Mouse (Mus musculus) CH12.LX (cell line): ENCODE measurements around the gene Ubl3. TPM values are rescaled to one million over a fixed set of nuclear protein-coding genes. Genes with fewer than 3 reads are reported as not detected.

ENCODE experiments used
- DNase-seq: peaks from one replicate; pipeline ENCODE4 v3.0.0-alpha.2; 2013; ENCODE audit errors: extremely low read depth
- H3K27ac ChIP-seq: 2 replicates; pipeline ENCODE4 v1.5.1; 2012; ENCODE audit warnings: low read depth, mild to moderate bottlenecking, control low read depth, moderate library complexity; ENCODE audit not compliant: insufficient read depth
- H3K27me3 ChIP-seq: replicated peaks from 2 replicates; pipeline ENCODE3; 2012; ENCODE audit warnings: inconsistent platforms
- H3K36me3 ChIP-seq, 2 experiments: replicated peaks in 1 of 2; 2 replicates each; pipeline versions ENCODE3 to v1.6.1; 2012; ENCODE audit warnings: inconsistent platforms in 1 of 2, low read length in 1 of 2, mild to moderate bottlenecking in 1 of 2, mixed read lengths in 1 of 2, moderate library complexity in 1 of 2; ENCODE audit not compliant: control insufficient read depth in 1 of 2, insufficient read depth in 1 of 2
- H3K4me1 ChIP-seq, 2 experiments: 2 replicates each; pipeline ENCODE4 v1.6.1; 2012; ENCODE audit warnings: inconsistent platforms in 1 of 2, moderate library complexity in 1 of 2; ENCODE audit not compliant: insufficient read depth in 2 of 2, control insufficient read depth in 1 of 2
- H3K4me2 ChIP-seq: 2 replicates; pipeline ENCODE4 v1.6.1; 2012; ENCODE audit warnings: low read depth, mild to moderate bottlenecking, control low read depth; ENCODE audit not compliant: poor library complexity, insufficient read depth, severe bottlenecking
- H3K4me3 ChIP-seq, 3 experiments: fragments of 150-350 bp in 1 of 3; sonication (generic) in 1 of 3; replicated peaks in 1 of 3; 2 replicates each; pipeline versions ENCODE3 to v1.5.1; 2011 to 2012; ENCODE audit warnings: low read depth in 2 of 3, low read length in 2 of 3, mild to moderate bottlenecking in 2 of 3, moderate library complexity in 2 of 3, control low read depth in 1 of 3, improper control_type of control experiment in 1 of 3, inconsistent platforms in 1 of 3, mixed read lengths in 1 of 3; ENCODE audit not compliant: poor library complexity in 1 of 3
- H3K79me2 ChIP-seq: replicated peaks from 2 replicates; pipeline ENCODE4 v1.6.1; 2012; ENCODE audit warnings: mild to moderate bottlenecking, moderate library complexity; ENCODE audit not compliant: control insufficient read depth, poor library complexity, insufficient read depth, severe bottlenecking; ENCODE audit errors: extremely low read depth
- H3K9ac ChIP-seq: 2 replicates; pipeline ENCODE4 v1.6.1; 2012; ENCODE audit warnings: low read depth, mild to moderate bottlenecking, control low read depth, moderate library complexity; ENCODE audit not compliant: insufficient read depth
- H3K9me3 ChIP-seq: replicated peaks from 2 replicates; pipeline ENCODE3; 2012; ENCODE audit warnings: low read length, inconsistent platforms, mixed read lengths
- BHLHE40 ChIP-seq: IDR thresholded peaks from 2 replicates; pipeline ENCODE4 v1.6.1; 2011; ENCODE audit warnings: mild to moderate bottlenecking, low read depth, low read length, improper control_type of control experiment
- CHD1 ChIP-seq: IDR thresholded peaks from 2 replicates; pipeline ENCODE4 v1.6.1; 2012; ENCODE audit warnings: low read depth, low read length, improper control_type of control experiment, inconsistent platforms
- CHD2 ChIP-seq: IDR thresholded peaks from 2 replicates; pipeline ENCODE4 v1.6.1; 2011; ENCODE audit warnings: low read length, improper control_type of control experiment
- CTCF ChIP-seq, 2 experiments: IDR thresholded peaks in 1 of 2; conservative IDR thresholded peaks in 1 of 2; 2 replicates each; pipeline ENCODE4 v1.5.1; 2011 to 2012; ENCODE audit warnings: low read depth in 2 of 2, low read length in 2 of 2, improper control_type of control experiment in 1 of 2, inconsistent platforms in 1 of 2, mild to moderate bottlenecking in 1 of 2, moderate library complexity in 1 of 2
- ETS1 ChIP-seq: conservative IDR thresholded peaks from 2 replicates; pipeline ENCODE4 v1.6.1; 2012; ENCODE audit warnings: low read depth, mild to moderate bottlenecking, inconsistent platforms, low read length, improper control_type of control experiment, moderate library complexity
- GABPA ChIP-seq: IDR thresholded peaks from 2 replicates; pipeline ENCODE4 v1.6.1; 2012; ENCODE audit warnings: low read depth, low read length, improper control_type of control experiment, inconsistent platforms; ENCODE audit not compliant: insufficient replicate concordance
- HCFC1 ChIP-seq: IDR thresholded peaks from 2 replicates; pipeline ENCODE4 v1.6.1; 2012; ENCODE audit warnings: low read depth, mild to moderate bottlenecking, inconsistent platforms, low read length, improper control_type of control experiment
- IRF4 ChIP-seq: IDR thresholded peaks from 2 replicates; pipeline ENCODE4 v1.6.1; 2014; ENCODE audit warnings: low read depth, mild to moderate bottlenecking, inconsistent platforms, low read length, improper control_type of control experiment
- JUN ChIP-seq: IDR thresholded peaks from 2 replicates; pipeline ENCODE4 v1.6.1; 2011; ENCODE audit warnings: low read depth, mild to moderate bottlenecking, low read length, improper control_type of control experiment, moderate library complexity; ENCODE audit not compliant: insufficient read depth
- JUND ChIP-seq: conservative IDR thresholded peaks from 2 replicates; pipeline ENCODE4 v1.6.1; 2011; ENCODE audit warnings: low read depth, low read length, improper control_type of control experiment
- MAFK ChIP-seq: IDR thresholded peaks from 2 replicates; pipeline ENCODE4 v1.6.1; 2011; ENCODE audit warnings: low read length, improper control_type of control experiment; ENCODE audit not compliant: insufficient replicate concordance
- MEF2A ChIP-seq: IDR thresholded peaks from 2 replicates; pipeline ENCODE4 v1.6.1; 2014; ENCODE audit warnings: low read depth, mild to moderate bottlenecking, inconsistent platforms, low read length, improper control_type of control experiment, borderline replicate concordance
- MXI1 ChIP-seq: IDR thresholded peaks from 2 replicates; pipeline ENCODE4 v1.6.1; 2011; ENCODE audit warnings: mild to moderate bottlenecking, low read depth, low read length, improper control_type of control experiment
- MYC ChIP-seq: IDR thresholded peaks from 2 replicates; pipeline ENCODE4 v1.6.1; 2011; ENCODE audit warnings: low read depth, mild to moderate bottlenecking, improper control_type of control experiment, low read length
- NELFE ChIP-seq: IDR thresholded peaks from 2 replicates; pipeline ENCODE4 v1.6.1; 2011; ENCODE audit warnings: low read depth, low read length, improper control_type of control experiment
- NRF1 ChIP-seq: IDR thresholded peaks from 2 replicates; pipeline ENCODE4 v1.6.1; 2014; ENCODE audit warnings: low read depth, mild to moderate bottlenecking, inconsistent platforms, low read length, improper control_type of control experiment, moderate library complexity
- POLR2A ChIP-seq: IDR thresholded peaks from 2 replicates; pipeline ENCODE4 v1.6.1; 2011; ENCODE audit warnings: low read depth, mild to moderate bottlenecking, improper control_type of control experiment, low read length
- RAD21 ChIP-seq: IDR thresholded peaks from 2 replicates; pipeline ENCODE4 v1.6.1; 2011; ENCODE audit warnings: low read depth, mild to moderate bottlenecking, low read length, improper control_type of control experiment, moderate library complexity
- RCOR1 ChIP-seq: conservative IDR thresholded peaks from 2 replicates; pipeline ENCODE4 v1.6.1; 2012; ENCODE audit warnings: low read depth, mild to moderate bottlenecking, inconsistent platforms, low read length, improper control_type of control experiment
- SIN3A ChIP-seq: IDR thresholded peaks from 2 replicates; pipeline ENCODE4 v1.6.1; 2012; ENCODE audit warnings: low read length, improper control_type of control experiment, inconsistent platforms
- TBP ChIP-seq: conservative IDR thresholded peaks from 2 replicates; pipeline ENCODE4 v1.6.1; 2011; ENCODE audit warnings: low read depth, low read length, improper control_type of control experiment
- USF1 ChIP-seq: IDR thresholded peaks from 2 replicates; pipeline ENCODE4 v1.6.1; 2014; ENCODE audit warnings: low read depth, mild to moderate bottlenecking, inconsistent platforms, low read length, improper control_type of control experiment
- ZKSCAN1 ChIP-seq: IDR thresholded peaks from 2 replicates; pipeline ENCODE4 v1.6.1; 2012; ENCODE audit warnings: low read depth, inconsistent platforms, low read length, improper control_type of control experiment, borderline replicate concordance
- ZMIZ1 ChIP-seq: IDR thresholded peaks from 2 replicates; pipeline ENCODE4 v1.6.1; 2012; ENCODE audit warnings: low read depth, mild to moderate bottlenecking, inconsistent platforms, low read length, improper control_type of control experiment
- ZNF384 ChIP-seq: IDR thresholded peaks from 2 replicates; pipeline ENCODE4 v1.6.1; 2012; ENCODE audit warnings: low read depth, low read length, improper control_type of control experiment, inconsistent platforms
- dilution Hi-C: fragments of 300-500 bp; cut with MboI; formaldehyde crosslinking; loops from 2 replicates; pipeline ENCODE4 v1.14.3; 2020; ENCODE audit warnings: low sequenced_read_pairs; ENCODE audit not compliant: extremely low pct_unique_long_range_greater_than_20kb, extremely low pct_ligation_motif_present
- in situ Hi-C: fragments of 300-500 bp; cut with MboI; formaldehyde crosslinking; loops from 3 replicates; pipeline ENCODE4 v1.14.3; 2019; ENCODE audit warnings: low sequenced_read_pairs, low pct_ligation_motif_present, low pct_unique_long_range_greater_than_20kb, mixed read lengths
- polyA plus RNA-seq: library from polyadenylated mRNA; unstranded; fragments of >175 nt; gene quantifications from 2 replicates; pipeline ENCODE4 v1.2.1, GENCODE M21; 2012; ENCODE audit warnings: low read depth; ENCODE audit not compliant: insufficient read length
- total RNA-seq, 2 experiments: library from RNA; depleted of rRNA; stranded (reverse); fragments of 300-350 nt in 1 of 2; fragments of >200 nt in 1 of 2; gene quantifications; 2 replicates each; pipeline ENCODE4 v1.2.3; 2012 to 2014

The Ubl3 gene
- total and polyA plus RNA-seq, 3 experiments = 46.9 to 83.3 (median 81.8) TPM

DNA sequence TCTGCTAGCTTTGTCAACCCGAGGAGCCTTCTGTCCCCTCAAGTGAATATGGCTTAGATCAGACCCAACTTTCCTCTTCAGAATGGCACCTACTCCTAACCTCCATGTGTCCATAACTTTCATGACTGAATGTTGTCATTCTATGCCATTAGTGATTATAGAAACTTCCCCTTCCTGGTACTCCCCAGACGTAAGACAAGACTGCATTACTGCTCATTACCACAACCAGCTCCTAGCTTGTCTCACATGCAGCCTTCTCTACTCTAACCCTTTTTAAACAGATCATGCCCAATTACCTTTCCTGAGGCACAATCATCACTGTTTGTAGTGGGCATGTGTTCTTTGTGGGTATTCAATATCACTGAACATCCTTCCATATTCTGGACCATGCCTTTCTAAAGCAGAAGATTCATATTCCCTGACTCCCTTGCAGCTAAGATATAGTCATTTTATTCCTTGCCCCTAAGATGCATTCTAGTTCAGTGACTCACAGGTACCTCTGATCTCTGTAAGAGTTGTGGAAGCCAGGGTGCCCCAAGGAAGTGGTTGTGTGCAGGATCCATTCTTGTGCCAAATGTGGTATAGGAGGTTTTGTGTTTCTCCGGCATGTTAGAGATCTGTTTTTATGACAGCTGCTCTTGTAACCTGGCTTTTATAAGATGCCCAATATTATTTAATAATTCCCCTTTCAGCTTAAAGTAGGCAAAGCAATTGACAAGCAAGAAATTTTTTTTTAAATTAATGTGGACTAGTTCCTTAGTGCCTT is 42.3 kb upstream of the Ubl3 start:
- Histone ChIP-seq H3K4me1 (peaks cover 5 to 55% of the 10 kb centered on the region in 2 experiments), H3K4me3 (no peak overlapping the region), H3K36me3 (no peaks in the 10 kb centered on the region), H3K4me2 (no peak overlapping the region), H3K27me3 (no peaks in the 10 kb centered on the region), H3K9ac (no peak overlapping the region), H3K79me2 (no peaks in the 10 kb centered on the region), H3K9me3 (peaks cover 9% of the 10 kb centered on the region), H3K27ac (peak overlapping the region; percentile 45; the same call in 1 of the 2 replicates)
- in situ Hi-C loops = no loop called here
- TF ChIP-seq GABPA (no peak), USF1 (no peak), BHLHE40 (no peak), MAFK (no peak), IRF4 (no peak), MEF2A (no peak), ETS1 (no peak), ZMIZ1 (no peak), ZNF384 (no peak), ZKSCAN1 (no peak), SIN3A (no peak), NRF1 (no peak), POLR2A (no peak), JUND (no peak), CTCF (conservative IDR thresholded peaks at IDR 0.05 in 1 of 2, IDR thresholded peaks at IDR 0.05 in 1 of 2; ENCODE audit: low read depth in 2 of 2, low read length in 2 of 2) (no peak), RCOR1 (no peak), MXI1 (no peak), CHD2 (no peak), RAD21 (no peak), HCFC1 (no peak)
- no peak for DNase-seq
- dilution Hi-C loops = no loop called here

DNA sequence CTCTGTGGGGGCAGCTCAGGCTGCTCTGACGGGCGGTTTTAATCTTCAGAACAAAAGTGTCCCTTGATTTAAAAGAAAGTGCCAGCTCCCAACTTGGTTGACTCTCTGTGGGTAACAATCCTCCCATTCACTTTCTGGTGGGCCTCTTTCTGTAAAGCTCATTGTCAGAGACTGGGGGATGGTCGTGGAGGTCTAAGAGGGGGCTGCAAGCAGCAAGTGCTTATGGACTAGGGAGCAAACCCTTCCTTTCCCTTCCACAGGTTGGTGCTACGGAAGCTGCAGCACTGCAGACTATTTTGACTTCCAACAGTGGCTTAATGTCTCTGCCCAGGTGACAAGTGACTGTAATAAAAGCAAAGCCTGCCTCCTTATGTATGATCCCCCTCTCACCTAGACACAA is 41.0 kb upstream of the Ubl3 start:
- in situ Hi-C loops (no loop called here), dilution Hi-C loops (no loop called here)
- Histone ChIP-seq H3K4me2 (no peak overlapping the region), H3K27me3 (no peaks in the 10 kb centered on the region), H3K9ac (no peak overlapping the region), H3K79me2 (no peaks in the 10 kb centered on the region), H3K36me3 (no peaks in the 10 kb centered on the region), H3K4me3 (no peak overlapping the region), H3K9me3 (peaks cover 6% of the 10 kb centered on the region), H3K27ac (no peak overlapping the region)
- DNase-seq = no peak
- TF ChIP-seq NELFE = no peak
- no peak for TF ChIP-seq CTCF (conservative IDR thresholded peaks at IDR 0.05 in 1 of 2, IDR thresholded peaks at IDR 0.05 in 1 of 2; ENCODE audit: low read depth in 2 of 2, low read length in 2 of 2)
- TF ChIP-seq ETS1 = no peak
- no peak for TF ChIP-seq CHD1
- no peak for TF ChIP-seq MXI1
- no peak for TF ChIP-seq ZNF384
- TF ChIP-seq TBP = no peak
- no peak for TF ChIP-seq JUN
- TF ChIP-seq NRF1 = no peak
- TF ChIP-seq USF1 = no peak
- TF ChIP-seq MYC = no peak
- TF ChIP-seq MEF2A = no peak
- TF ChIP-seq, all 38 proteins: peak for 0
- peaks cover 5 to 43% of the 10 kb centered on the region in 2 experiments for H3K4me1 ChIP-seq
